In the genomic region with DNA sequence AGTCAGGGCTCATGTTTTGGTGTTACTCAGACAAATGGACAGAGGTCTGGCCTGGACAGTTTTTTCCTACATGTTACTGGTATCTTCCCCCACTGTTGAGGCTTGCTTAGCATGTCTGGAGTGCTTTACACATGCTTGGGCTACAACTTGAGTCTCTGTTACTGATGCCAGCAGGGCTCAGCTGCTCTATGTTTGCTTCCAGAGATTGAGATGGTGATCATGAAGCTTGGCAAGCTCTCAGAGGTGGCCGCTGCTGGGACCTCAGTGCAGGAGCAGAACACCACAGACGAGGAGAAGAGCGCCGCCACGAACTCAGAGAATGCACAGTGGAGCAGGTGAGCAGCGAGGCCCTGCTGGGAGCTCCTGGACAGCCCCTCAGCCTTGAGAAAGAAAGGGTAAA, we compare ENCODE assay signal across 10 mouse cellular contexts.
"Had no signal": no experiment of that assay in that cellular context is flagged by ENCODE, and none has a peak within 500 bp of the region (broad histone marks: within the 10 kb centered on the region; RNA-seq: fewer than 3 reads in every experiment).

No protein-coding gene starts in this region.

- DNase-seq: lung, adult 18-20 months; lung, embryonic 14.5 days; lung, postnatal 10 days; lung, postnatal 4 days; midbrain, embryonic 14.5 days; retina, postnatal 1 day; right cerebral cortex, adult 18-20 months; thymus, adult 2 months; thymus, postnatal 25 days; thymus, postnatal 4 days had no signal
